Mouse (Mus musculus) forebrain, embryonic 15.5 days (tissue): ENCODE measurements around the gene Sox30. TPM values are rescaled to one million over a fixed set of nuclear protein-coding genes. Genes with fewer than 3 reads are reported as not detected.

Experiments used
- ATAC-seq: fragments of 200-750 bp; cut with Nextera tagmentation; replicated peaks from 2 replicates; pipeline ENCODE4 v1.8.0; 2017; ENCODE audit warnings: mild to moderate bottlenecking, moderate TSS enrichment, moderate library complexity
- H3K27ac ChIP-seq: fragments of 300-500 bp; sonication (generic); replicated peaks from 2 replicates; pipeline ENCODE4 v1.5.1; 2015; ENCODE audit warnings: mild to moderate bottlenecking, inconsistent platforms
- H3K27me3 ChIP-seq: fragments of 300-500 bp; sonication (generic); 2 replicates; pipeline ENCODE4 v1.6.1; 2015; ENCODE audit warnings: inconsistent platforms
- H3K36me3 ChIP-seq: fragments of 300-500 bp; sonication (generic); 2 replicates; pipeline ENCODE4 v1.6.1; 2015; ENCODE audit warnings: mild to moderate bottlenecking, inconsistent platforms
- H3K4me1 ChIP-seq: fragments of 300-500 bp; sonication (generic); 2 replicates; pipeline ENCODE4 v1.6.1; 2015; ENCODE audit warnings: inconsistent platforms
- H3K4me2 ChIP-seq: fragments of 300-500 bp; sonication (generic); replicated peaks from 2 replicates; pipeline ENCODE4 v1.6.1; 2015; ENCODE audit warnings: mild to moderate bottlenecking, inconsistent platforms
- H3K4me3 ChIP-seq: fragments of 300-500 bp; sonication (generic); 2 replicates; pipeline ENCODE4 v1.5.1; 2015; ENCODE audit warnings: mild to moderate bottlenecking, inconsistent platforms
- H3K9ac ChIP-seq: fragments of 300-500 bp; sonication (generic); replicated peaks from 2 replicates; pipeline ENCODE4 v1.6.1; 2015; ENCODE audit warnings: mild to moderate bottlenecking, inconsistent platforms
- H3K9me3 ChIP-seq: fragments of 300-500 bp; sonication (generic); 2 replicates; pipeline ENCODE4 v1.6.1; 2016; ENCODE audit warnings: inconsistent platforms
- WGBS: fragments of 180-500 bp; shearing (Covaris S2); methylation state at CpG from one replicate; pipeline ENCODE4 v1.1.7; 2015; ENCODE audit warnings: mixed read lengths; 5-methylcytosine and 5-hydroxymethylcytosine counted together
- polyA plus RNA-seq: library from polyadenylated mRNA; unstranded; fragments of >200 nt; fragmentation: Nextera tagmentation; extraction: Ambion mirVana; gene quantifications from 2 replicates; pipeline ENCODE4 v1.2.1, GENCODE M21; 2015

Gene Sox30
- polyA plus RNA-seq, 1 experiment from 2014 or later: 0.17 TPM

DNA sequence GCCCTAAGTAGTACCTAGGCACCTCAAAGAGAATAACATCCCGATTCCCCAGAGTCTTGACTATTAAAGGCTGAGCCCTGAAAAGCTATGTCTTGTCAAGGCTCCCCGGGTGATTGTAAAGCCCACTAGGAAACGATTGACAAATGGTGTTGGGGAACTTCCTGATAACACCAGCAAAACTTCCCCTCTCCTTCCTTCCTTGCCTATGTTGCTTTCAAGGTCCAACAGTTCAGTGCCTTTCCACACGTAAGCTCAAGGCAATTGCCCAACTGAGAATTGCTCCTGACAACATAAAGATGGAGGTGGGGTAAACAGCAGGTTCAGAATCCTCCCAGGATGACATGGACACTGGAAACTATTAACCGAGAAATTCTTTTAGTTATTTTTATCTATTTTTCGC lies 42.9 kb downstream of the Sox30 start:
- H3K4me3 ChIP-seq: no peak overlapping the region
- H3K27ac ChIP-seq: no peak overlapping the region
- 88% methylated on average over 6 of the region's 6 CpGs for WGBS
- H3K36me3 ChIP-seq: no peaks in the 10 kb centered on the region
- no peaks in the 10 kb centered on the region for H3K27me3 ChIP-seq
- H3K9ac ChIP-seq: no peak overlapping the region
- H3K4me2 ChIP-seq: no peak overlapping the region
- ATAC-seq: no peak
- H3K4me1 ChIP-seq: no peaks in the 10 kb centered on the region
- H3K9me3 ChIP-seq: no peaks in the 10 kb centered on the region

DNA sequence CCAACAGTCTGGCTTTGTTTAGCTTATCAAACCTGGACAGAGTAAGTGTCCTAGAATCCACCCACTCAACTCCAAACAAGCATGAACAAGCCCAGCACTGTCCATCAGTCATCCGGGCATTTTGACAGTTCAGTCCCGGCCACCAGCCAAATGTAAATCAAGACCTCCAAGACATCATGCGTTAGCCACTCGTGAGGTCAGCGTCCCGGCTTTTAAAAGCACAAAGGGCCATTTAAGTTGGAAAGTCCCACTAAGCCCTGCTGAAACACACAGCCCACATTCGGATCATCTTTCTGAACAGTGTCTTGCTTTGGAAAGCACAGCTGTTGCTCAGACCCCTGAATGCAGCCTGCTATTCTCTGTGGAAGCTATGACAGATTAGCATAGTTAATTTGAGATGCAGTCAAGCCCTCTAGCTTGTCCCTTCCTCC lies 45.9 kb downstream of the Sox30 start:
- Histone ChIP-seq H3K27ac (no peak overlapping the region), H3K4me2 (no peak overlapping the region), H3K4me3 (no peak overlapping the region), H3K27me3 (no peaks in the 10 kb centered on the region), H3K9ac (no peak overlapping the region), H3K36me3 (no peaks in the 10 kb centered on the region), H3K4me1 (no peaks in the 10 kb centered on the region), H3K9me3 (no peaks in the 10 kb centered on the region)
- no peak for ATAC-seq
- 72% methylated on average over 7 of the region's 7 CpGs for WGBS

DNA sequence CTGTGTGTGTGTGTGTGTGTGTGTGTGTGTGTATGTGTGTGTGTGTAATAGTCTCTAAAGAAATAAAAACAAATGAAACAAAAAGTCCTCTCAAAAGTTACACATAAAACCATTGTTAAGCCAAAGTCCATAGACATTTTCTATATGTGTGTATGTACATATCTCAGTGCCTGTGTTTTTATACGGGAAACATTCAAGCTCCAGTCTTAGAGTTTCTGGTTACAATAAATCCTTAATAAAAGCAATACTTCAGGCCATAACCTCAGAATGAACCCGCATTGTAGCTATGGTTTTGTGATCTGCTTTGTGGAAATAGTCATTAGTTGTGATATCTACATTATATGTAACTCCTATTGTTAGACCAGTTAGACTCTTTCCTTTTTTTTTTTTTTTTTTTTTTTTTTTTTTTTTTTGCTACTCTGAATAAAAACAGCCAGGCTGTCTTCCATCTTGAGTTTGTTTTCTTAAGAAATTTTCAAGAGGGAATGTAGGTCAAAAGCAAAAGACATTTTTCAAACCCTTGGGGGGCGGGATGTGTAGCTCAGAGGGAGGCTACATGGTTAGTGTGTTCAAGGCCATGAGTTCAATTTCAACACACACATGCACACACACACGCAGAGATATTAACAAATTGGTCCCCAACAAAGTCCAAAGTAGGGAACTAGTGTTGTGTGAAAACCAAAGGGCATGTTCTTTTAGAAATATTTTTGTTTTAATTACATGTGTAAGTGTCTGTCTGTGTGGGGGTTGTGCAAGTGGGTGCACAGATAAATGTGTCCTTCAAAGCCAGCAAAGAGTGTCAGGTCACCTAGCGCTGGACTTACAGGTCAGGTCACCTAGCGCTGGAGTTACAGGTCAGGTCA lies 48.1 kb downstream of the Sox30 start:
- no peaks in the 10 kb centered on the region for H3K4me1 ChIP-seq
- WGBS: 89% methylated on average over 6 of the region's 6 CpGs
- no peaks in the 10 kb centered on the region for H3K36me3 ChIP-seq
- ATAC-seq: no peak
- no peak overlapping the region for H3K27ac ChIP-seq
- no peaks in the 10 kb centered on the region for H3K27me3 ChIP-seq
- H3K9ac ChIP-seq: no peak overlapping the region
- no peaks in the 10 kb centered on the region for H3K9me3 ChIP-seq
- no peak overlapping the region for H3K4me2 ChIP-seq
- H3K4me3 ChIP-seq: no peak overlapping the region

DNA sequence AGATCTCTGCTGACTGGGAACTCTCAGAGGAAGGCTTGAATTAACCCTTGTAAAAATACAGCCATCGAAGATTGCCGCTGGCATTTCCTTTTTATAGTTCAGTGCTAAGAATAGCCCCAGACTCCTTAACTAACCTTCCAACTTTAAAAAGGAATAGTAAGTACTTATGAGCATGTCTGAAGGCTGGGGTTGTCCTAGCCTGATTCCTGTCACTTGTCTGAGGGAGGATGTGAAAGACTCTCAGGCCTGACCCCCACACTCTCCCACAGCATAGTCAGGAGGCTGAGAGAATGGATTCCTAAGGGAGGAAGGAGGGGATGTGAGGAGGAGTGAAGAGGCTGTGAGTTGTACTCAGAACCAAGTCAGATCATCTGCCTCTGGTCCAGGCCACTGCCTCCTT lies 49.4 kb downstream of the Sox30 start:
- 80% methylated on average over 2 of the region's 2 CpGs for WGBS
- no peaks in the 10 kb centered on the region for H3K4me1 ChIP-seq
- H3K4me3 ChIP-seq: no peak overlapping the region
- H3K36me3 ChIP-seq: no peaks in the 10 kb centered on the region
- no peak overlapping the region for H3K4me2 ChIP-seq
- no peak overlapping the region for H3K27ac ChIP-seq
- no peaks in the 10 kb centered on the region for H3K27me3 ChIP-seq
- no peak overlapping the region for H3K9ac ChIP-seq
- H3K9me3 ChIP-seq: no peaks in the 10 kb centered on the region
- no peak for ATAC-seq

DNA sequence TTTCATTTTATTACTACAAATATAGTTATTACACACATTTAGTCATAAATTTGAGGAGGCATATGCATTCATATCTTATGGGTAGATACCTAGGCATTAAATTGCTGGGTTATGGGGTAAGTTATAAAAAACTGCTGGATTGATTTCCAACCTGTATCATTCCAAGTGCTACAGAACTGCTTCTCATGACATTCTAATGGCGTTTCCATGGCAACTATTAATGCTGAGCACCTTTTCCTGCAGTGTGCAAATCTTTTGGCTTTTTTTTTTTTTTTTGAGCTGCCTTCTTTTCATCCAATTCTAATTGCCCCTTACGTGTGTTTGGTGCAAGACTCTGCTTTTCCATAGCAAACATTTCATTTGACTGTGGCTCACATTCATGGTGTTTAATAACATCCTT lies 49.9 kb downstream of the Sox30 start:
- no peaks in the 10 kb centered on the region for H3K4me1 ChIP-seq
- 46% methylated on average over 2 of the region's 2 CpGs for WGBS
- no peak for ATAC-seq
- H3K36me3 ChIP-seq: no peaks in the 10 kb centered on the region
- H3K9me3 ChIP-seq: no peaks in the 10 kb centered on the region
- H3K4me3 ChIP-seq: no peak overlapping the region
- H3K4me2 ChIP-seq: no peak overlapping the region
- H3K27ac ChIP-seq: no peak overlapping the region
- H3K9ac ChIP-seq: no peak overlapping the region
- no peaks in the 10 kb centered on the region for H3K27me3 ChIP-seq

DNA sequence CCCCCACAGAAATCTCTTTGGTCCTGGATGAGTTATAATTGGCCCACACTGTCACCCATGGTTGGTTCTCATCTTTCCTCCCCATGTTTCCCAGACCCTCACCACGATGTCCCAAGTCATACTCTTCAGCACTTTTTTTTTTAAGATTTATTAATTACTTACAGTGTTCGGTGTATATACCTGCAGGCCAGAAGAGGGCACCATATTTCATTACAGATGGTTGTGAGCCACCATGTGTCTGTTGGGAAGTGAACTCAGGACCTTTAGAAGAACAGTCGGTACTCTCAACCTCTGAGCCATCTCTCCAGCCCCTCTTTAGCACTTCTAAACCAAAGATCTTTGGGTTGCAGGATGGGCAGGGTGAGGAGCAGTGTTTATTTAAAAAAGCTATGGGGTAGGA lies 51.4 kb downstream of the Sox30 start:
- H3K36me3 ChIP-seq: no peaks in the 10 kb centered on the region
- H3K4me1 ChIP-seq: no peaks in the 10 kb centered on the region
- no peak overlapping the region for H3K4me2 ChIP-seq
- H3K9me3 ChIP-seq: no peaks in the 10 kb centered on the region
- H3K4me3 ChIP-seq: no peak overlapping the region
- 57% methylated on average over 3 of the region's 3 CpGs for WGBS
- no peak for ATAC-seq
- H3K27me3 ChIP-seq: no peaks in the 10 kb centered on the region
- H3K9ac ChIP-seq: no peak overlapping the region
- H3K27ac ChIP-seq: no peak overlapping the region

DNA sequence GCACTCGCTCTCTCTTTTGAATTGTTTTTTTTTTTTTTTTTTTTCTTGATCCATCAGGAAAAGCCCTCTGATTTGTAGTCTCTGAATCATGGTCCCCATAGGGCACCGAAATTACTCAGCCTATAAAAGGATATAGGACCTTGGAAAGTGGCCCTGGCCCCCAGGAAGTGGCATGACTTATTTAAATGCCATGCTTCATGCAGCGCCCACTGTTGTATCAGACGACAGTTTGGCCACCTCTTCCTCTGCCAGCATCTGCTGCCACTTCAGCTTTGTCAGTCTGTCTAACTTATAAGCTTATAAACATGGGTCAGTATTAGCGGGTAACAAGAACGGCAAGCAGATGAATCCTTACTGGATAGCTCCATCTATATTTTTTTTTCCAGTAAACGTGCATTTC lies 52.8 kb downstream of the Sox30 start:
- Histone ChIP-seq H3K27me3 (no peaks in the 10 kb centered on the region), H3K9ac (no peak overlapping the region)

DNA sequence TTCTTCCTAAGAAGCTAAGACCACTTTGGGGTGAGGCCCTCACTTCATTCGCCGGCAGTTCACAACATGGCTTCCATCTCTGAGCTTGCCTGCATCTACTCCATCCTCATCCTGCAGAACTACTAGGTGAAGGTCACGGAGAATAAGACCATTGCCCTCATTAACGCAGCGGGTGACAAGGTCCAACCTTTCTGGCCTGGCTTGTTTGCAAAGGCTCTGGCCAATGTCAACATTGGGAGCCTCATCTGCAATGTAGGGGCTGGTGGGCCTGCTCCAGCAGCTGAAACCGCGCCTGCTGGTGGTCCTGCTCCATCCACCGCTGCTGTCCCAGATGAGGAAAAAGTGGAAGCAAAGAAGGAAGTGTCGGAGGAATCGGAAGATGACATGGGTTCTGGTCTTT lies 56.3 kb downstream of the Sox30 start:
- Histone ChIP-seq H3K27ac (no peak overlapping the region), H3K4me1 (no peaks in the 10 kb centered on the region), H3K36me3 (no peaks in the 10 kb centered on the region), H3K9ac (no peak overlapping the region), H3K27me3 (no peaks in the 10 kb centered on the region), H3K4me2 (no peak overlapping the region), H3K4me3 (no peak overlapping the region), H3K9me3 (no peaks in the 10 kb centered on the region)
- 94% methylated on average over 10 of the region's 10 CpGs for WGBS
- no peak for ATAC-seq

More for the DNA sequence above, 52.8 kb downstream of the Sox30 start:
- ATAC-seq: no peak
- Histone ChIP-seq H3K4me1 (no peaks in the 10 kb centered on the region), H3K27ac (no peak overlapping the region), H3K36me3 (no peaks in the 10 kb centered on the region), H3K4me3 (no peak overlapping the region), H3K4me2 (no peak overlapping the region), H3K9me3 (no peaks in the 10 kb centered on the region)
- 91% methylated on average over 7 of the region's 7 CpGs for WGBS

DNA sequence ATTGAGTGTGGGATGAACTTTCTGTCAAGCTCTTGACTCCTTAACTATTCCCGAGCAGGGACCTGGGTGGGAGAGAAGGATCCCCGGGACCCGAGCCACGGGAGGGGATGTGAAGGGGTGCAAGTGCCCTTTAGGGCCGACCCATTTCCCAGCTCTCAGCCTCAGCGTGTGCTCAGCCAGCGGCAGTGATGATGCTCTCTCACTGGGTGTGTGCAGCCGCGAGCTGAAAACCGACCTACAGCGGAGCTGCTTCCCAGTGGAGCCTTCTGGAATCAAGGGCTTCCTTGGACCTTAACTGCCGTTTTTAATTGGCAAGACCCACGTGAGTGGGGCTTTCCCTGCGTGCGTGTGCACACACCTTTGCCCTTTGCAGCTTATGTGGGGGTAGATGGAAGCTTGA lies 58.8 kb downstream of the Sox30 start:
- Histone ChIP-seq H3K36me3 (no peaks in the 10 kb centered on the region), H3K4me2 (no peak overlapping the region), H3K27ac (no peak overlapping the region), H3K27me3 (no peaks in the 10 kb centered on the region), H3K4me1 (no peaks in the 10 kb centered on the region), H3K4me3 (no peak overlapping the region), H3K9me3 (no peaks in the 10 kb centered on the region), H3K9ac (no peak overlapping the region)
- no peak for ATAC-seq
- 81% methylated on average over 15 of the region's 15 CpGs for WGBS

DNA sequence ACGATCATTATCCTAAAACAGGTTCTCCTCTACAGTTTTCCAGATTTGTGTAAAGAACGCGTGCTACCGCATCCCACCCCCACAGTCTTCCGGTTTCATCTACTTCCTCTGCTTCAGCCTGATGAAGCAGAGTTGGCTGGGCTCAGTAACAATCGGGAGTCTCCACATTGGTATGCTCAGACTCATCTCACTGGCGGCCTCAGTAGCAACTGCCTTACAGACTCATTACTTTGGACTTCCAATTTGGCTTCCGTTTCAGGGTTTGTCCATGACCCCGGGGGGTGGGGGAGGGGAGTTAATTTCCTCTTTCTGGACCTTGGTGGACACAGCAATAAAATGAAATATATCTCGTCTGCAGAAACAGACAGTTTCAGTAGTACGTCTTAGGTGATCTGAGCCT lies 59.2 kb downstream of the Sox30 start:
- Histone ChIP-seq H3K27me3 (no peaks in the 10 kb centered on the region), H3K4me2 (no peak overlapping the region), H3K4me3 (no peak overlapping the region), H3K9me3 (no peaks in the 10 kb centered on the region), H3K4me1 (no peaks in the 10 kb centered on the region), H3K9ac (no peak overlapping the region), H3K36me3 (no peaks in the 10 kb centered on the region), H3K27ac (no peak overlapping the region)
- no peak for ATAC-seq
- 82% methylated on average over 11 of the region's 11 CpGs for WGBS

DNA sequence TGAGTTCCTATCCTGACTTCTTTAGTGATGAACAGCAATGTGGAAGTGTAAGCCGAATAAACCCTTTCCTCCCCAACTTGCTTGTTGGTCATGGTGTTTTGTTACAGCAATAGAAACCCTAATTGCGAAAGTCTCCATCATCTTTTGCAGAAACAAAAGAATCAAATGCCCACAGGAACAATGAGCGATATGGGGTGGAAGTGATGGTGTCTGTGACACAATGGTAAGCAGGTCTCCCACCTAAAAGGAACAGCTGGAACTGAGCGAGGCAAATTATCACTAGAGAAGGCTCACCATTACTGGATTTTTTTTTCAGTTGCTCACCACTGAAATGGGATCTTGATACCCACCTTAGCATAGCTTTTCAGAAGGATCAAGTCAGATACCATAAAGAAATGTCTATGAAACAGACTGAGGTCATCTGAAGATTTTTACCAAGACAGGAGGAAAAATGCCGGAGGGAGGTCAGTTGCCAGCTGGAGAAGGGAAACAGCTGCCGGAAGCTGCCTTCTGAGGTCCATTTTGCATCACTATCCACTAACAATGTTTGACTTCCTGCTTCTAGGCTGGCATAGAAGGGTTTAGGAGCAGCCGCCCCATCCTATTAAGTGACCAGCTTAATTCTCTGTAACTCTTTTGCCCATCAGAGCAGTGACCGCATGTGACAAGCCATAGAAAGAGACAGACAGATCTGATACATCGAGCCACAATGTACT lies 60.9 kb downstream of the Sox30 start:
- no peak overlapping the region for H3K9ac ChIP-seq
- no peak overlapping the region for H3K27ac ChIP-seq
- no peaks in the 10 kb centered on the region for H3K9me3 ChIP-seq
- no peak for ATAC-seq
- WGBS: 91% methylated on average over 9 of the region's 9 CpGs
- no peak overlapping the region for H3K4me3 ChIP-seq
- no peaks in the 10 kb centered on the region for H3K4me1 ChIP-seq
- no peak overlapping the region for H3K4me2 ChIP-seq
- H3K27me3 ChIP-seq: no peaks in the 10 kb centered on the region
- no peaks in the 10 kb centered on the region for H3K36me3 ChIP-seq

DNA sequence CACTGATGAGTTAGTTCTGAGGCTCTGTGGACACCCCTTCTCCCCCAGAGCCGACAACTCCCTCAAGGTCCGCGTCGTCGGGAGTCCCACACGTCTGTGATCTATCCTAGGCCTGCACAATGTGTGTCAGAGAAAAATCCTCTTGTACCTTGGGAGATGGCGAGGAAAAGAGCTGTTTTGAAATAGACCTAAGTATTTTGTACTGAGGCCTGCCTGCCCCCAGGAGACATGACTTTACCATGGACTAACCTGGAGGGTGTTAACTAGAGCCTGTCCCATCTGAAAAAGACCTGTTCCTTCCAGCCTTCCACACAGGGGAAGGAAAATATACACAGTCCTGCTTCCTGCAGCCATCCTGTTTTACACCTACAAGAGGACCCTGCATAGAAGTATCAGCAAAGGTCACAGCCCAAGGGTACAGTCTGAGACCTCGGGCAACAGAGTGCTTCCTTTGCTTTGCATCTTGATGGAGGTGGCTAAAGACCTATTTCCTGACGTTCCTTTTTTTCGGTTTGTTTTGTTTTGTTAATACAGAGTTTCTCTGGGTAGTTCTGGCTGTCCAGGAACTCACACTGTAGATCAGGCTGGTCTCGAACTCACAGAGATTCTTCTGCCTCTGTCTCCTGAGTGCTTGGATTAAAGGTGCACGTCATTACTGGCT lies 61.6 kb downstream of the Sox30 start:
- no peaks in the 10 kb centered on the region for H3K36me3 ChIP-seq
- H3K27me3 ChIP-seq: no peaks in the 10 kb centered on the region
- no peak overlapping the region for H3K4me3 ChIP-seq
- H3K4me1 ChIP-seq: no peaks in the 10 kb centered on the region
- no peak overlapping the region for H3K9ac ChIP-seq
- no peak for ATAC-seq
- no peak overlapping the region for H3K4me2 ChIP-seq
- no peaks in the 10 kb centered on the region for H3K9me3 ChIP-seq
- WGBS: 84% methylated on average over 12 of the region's 12 CpGs
- no peak overlapping the region for H3K27ac ChIP-seq
